Mouse (Mus musculus) limb, embryonic 15.5 days (tissue): ENCODE results near the gene Sars. TPM values are rescaled to one million over a fixed set of nuclear protein-coding genes. Genes with fewer than 3 reads are reported as not detected.

Experiments used
- ATAC-seq: fragments of 200-750 bp; cut with Nextera tagmentation; 2 replicates; pipeline ENCODE4 v1.8.0; 2017; ENCODE audit warnings: low read depth, moderate TSS enrichment; ENCODE audit not compliant: insufficient number of reproducible peaks, low FRiP score, low TSS enrichment
- H3K27ac ChIP-seq: fragments of 300-500 bp; sonication (generic); 2 replicates; pipeline ENCODE4 v1.5.1; 2015; ENCODE audit warnings: moderate library complexity, mild to moderate bottlenecking, inconsistent platforms
- H3K27me3 ChIP-seq: fragments of 300-500 bp; sonication (generic); 2 replicates; pipeline ENCODE4 v1.6.1; 2015; ENCODE audit warnings: inconsistent platforms
- H3K36me3 ChIP-seq: fragments of 300-500 bp; sonication (generic); 2 replicates; pipeline ENCODE4 v1.6.1; 2015; ENCODE audit warnings: inconsistent platforms
- H3K4me1 ChIP-seq: fragments of 300-500 bp; sonication (generic); 2 replicates; pipeline ENCODE4 v1.6.1; 2015; ENCODE audit warnings: inconsistent platforms
- H3K4me2 ChIP-seq: fragments of 300-500 bp; sonication (generic); 2 replicates; pipeline ENCODE4 v1.6.1; 2015; ENCODE audit warnings: mild to moderate bottlenecking, inconsistent platforms
- H3K4me3 ChIP-seq: fragments of 300-500 bp; sonication (generic); 2 replicates; pipeline ENCODE4 v1.5.1; 2015; ENCODE audit warnings: mild to moderate bottlenecking, inconsistent platforms
- H3K9ac ChIP-seq: fragments of 300-500 bp; sonication (generic); 2 replicates; pipeline ENCODE4 v1.6.1; 2015; ENCODE audit warnings: inconsistent platforms
- H3K9me3 ChIP-seq: fragments of 300-500 bp; sonication (generic); 2 replicates; pipeline ENCODE4 v1.6.1; 2016; ENCODE audit warnings: inconsistent platforms
- WGBS: fragments of 180-500 bp; shearing (Covaris S2); methylation state at CpG from one replicate; pipeline ENCODE4 v1.1.7; 2015; 5-methylcytosine and 5-hydroxymethylcytosine counted together
- polyA plus RNA-seq: library from polyadenylated mRNA; unstranded; fragments of >200 nt; fragmentation: Nextera tagmentation; extraction: Ambion mirVana; gene quantifications from 2 replicates; pipeline ENCODE4 v1.2.1, GENCODE M21; 2015

Gene Sars
- polyA plus RNA-seq = 115 and 123 TPM in 2 replicates

DNA sequence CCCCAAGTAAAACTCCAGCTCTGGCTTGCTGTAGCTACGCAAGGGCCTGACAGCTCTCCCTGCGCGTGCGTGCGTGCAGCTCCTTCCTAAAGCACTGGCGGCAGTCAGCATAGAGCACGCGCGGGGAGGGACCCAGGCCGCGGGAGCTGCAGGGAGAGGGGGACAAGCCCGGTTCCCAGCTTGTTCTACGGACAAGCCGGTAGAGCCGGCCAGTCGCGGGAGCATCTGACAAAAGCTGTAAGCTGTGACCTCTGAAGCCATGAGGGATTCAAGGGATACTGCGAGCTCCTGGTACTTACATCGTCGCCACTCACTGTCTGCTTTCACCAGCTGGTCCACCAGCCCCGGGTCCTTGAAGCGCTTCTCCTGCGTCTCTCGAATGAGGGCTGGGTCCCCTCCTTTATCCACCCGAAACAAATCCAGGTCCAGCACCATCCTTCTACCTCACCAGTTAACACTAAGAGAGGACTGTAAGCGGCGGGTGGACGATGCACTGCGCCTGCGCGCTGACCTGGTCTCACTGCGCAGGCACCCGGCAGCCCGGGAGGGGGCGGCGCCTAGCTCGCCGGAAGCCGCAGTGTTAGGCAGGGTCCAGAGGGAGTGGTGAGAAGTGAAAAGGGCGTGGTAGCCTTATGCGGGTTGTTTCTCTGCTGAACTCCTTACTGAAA lies at the start of gene Sars:
Gene Sars (minus strand): TSS at position 512 of the 668 bp plus-strand sequence.
- Histone ChIP-seq H3K9me3 (no peaks in the 10 kb centered on the region), H3K4me1 (peaks cover 25% of the 10 kb centered on the region), H3K9ac (peak within 1 kb of the TSS; percentile 57), H3K4me3 (peak within 1 kb of the TSS; percentile 66), H3K27me3 (no peaks in the 10 kb centered on the region), H3K36me3 (peaks cover 10% of the 10 kb centered on the region; the same call in 1 of the 2 replicates), H3K4me2 (peak within 1 kb of the TSS; percentile 62), H3K27ac (peak within 1 kb of the TSS; percentile 84)
- ATAC-seq = peak; percentile 94
- under 1% methylated on average over 41 of the region's 41 CpGs for WGBS

DNA sequence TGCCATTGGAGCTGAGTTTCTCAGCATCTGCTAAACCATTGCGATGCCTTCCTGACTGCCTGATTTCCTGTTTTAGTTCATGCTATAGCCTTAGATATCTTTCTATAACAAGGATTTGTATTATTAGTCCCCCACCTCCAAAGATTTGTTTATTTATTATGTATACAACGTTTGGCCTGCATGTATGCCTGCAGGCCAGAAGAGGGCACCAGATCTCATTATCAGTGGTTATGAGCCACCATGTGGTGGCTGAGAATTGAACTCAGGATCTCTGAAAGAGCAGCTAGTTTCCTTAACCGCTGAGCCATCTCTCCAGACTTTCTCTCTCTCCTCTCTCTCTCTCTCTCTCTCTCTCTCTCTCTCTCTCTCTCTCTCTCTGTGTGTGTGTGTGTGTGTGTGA lies 45.0 kb upstream of the Sars start:
- 54% methylated on average over 3 of the region's 3 CpGs for WGBS
- Histone ChIP-seq H3K4me1 (no peaks in the 10 kb centered on the region), H3K27ac (no peak overlapping the region), H3K27me3 (no peaks in the 10 kb centered on the region), H3K4me3 (no peak overlapping the region), H3K9ac (no peak overlapping the region), H3K9me3 (no peaks in the 10 kb centered on the region), H3K36me3 (no peaks in the 10 kb centered on the region), H3K4me2 (no peak overlapping the region)
- ATAC-seq = no peak

- no peak overlapping the region for H3K4me3 ChIP-seq
- 83% methylated on average over 4 of the region's 4 CpGs for WGBS
- no peak overlapping the region for H3K27ac ChIP-seq
- no peaks in the 10 kb centered on the region for H3K9me3 ChIP-seq
- H3K36me3 ChIP-seq = no peaks in the 10 kb centered on the region
- H3K9ac ChIP-seq = no peak overlapping the region
- no peak overlapping the region for H3K4me2 ChIP-seq
- ATAC-seq = no peak
- H3K4me1 ChIP-seq = 0 out of 2 replicates have a peak, but pooled peaks cover 3% of the 10 kb centered on the region
- no peaks in the 10 kb centered on the region for H3K27me3 ChIP-seq
These were observed 39.7 kb upstream of the Sars start for GRCm38 (mm10) chr3:108484749-108485148.

- Histone ChIP-seq H3K4me3 (no peak overlapping the region), H3K4me1 (peaks cover 13% of the 10 kb centered on the region), H3K4me2 (no peak overlapping the region), H3K36me3 (no peaks in the 10 kb centered on the region), H3K27ac (no peak overlapping the region), H3K9me3 (no peaks in the 10 kb centered on the region), H3K9ac (no peak overlapping the region), H3K27me3 (no peaks in the 10 kb centered on the region)
- 76% methylated on average over 4 of the region's 4 CpGs for WGBS
- ATAC-seq = no peak
These were observed 33.8 kb upstream of the Sars start for GRCm38 (mm10) chr3:108478800-108479199.

GRCm38 (mm10) chr3:108476761-108477619 lies 32.0 kb upstream of the Sars start:
- Histone ChIP-seq H3K9me3 (no peaks in the 10 kb centered on the region), H3K9ac (no peak overlapping the region), H3K36me3 (no peaks in the 10 kb centered on the region), H3K4me1 (peaks cover 12% of the 10 kb centered on the region), H3K27ac (peak overlapping the region; percentile 60), H3K27me3 (no peaks in the 10 kb centered on the region), H3K4me3 (no peak overlapping the region), H3K4me2 (no peak overlapping the region)
- WGBS = 47% methylated on average over 14 of the region's 14 CpGs
- no peak for ATAC-seq

- Histone ChIP-seq H3K4me3 (no peak overlapping the region), H3K9ac (no peak overlapping the region), H3K4me1 (peaks cover 10% of the 10 kb centered on the region), H3K36me3 (no peaks in the 10 kb centered on the region), H3K9me3 (no peaks in the 10 kb centered on the region), H3K4me2 (no peak overlapping the region), H3K27ac (no peak overlapping the region), H3K27me3 (no peaks in the 10 kb centered on the region)
- ATAC-seq = no peak
- 62% methylated on average over 5 of the region's 5 CpGs for WGBS
These were observed 30.5 kb upstream of the Sars start for GRCm38 (mm10) chr3:108475496-108475895.

DNA sequence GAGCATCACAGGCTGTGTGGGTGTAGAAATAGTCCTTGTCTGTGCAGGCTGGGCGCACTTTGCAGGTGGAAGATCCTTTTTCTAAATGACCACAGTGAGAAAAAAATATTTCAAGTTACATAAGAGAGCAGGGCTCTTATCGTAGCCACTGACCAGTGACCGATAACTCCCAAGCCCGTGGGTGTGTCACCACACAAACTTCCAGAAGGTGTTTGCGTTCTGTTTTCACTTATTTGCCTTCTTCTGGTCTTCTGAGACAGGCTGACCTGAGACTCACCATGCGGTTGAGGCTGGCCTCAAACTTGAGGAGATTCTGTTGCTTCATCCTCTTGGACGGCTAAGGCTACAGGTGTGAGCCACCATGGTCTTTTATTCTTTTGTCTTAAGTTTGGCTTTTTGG lies 30.0 kb upstream of the Sars start:
- H3K4me3 ChIP-seq = no peak overlapping the region
- no peaks in the 10 kb centered on the region for H3K9me3 ChIP-seq
- WGBS = 95% methylated on average over 7 of the region's 7 CpGs
- no peak overlapping the region for H3K27ac ChIP-seq
- no peak for ATAC-seq
- H3K36me3 ChIP-seq = no peaks in the 10 kb centered on the region
- no peak overlapping the region for H3K4me2 ChIP-seq
- H3K4me1 ChIP-seq = peaks cover 10% of the 10 kb centered on the region
- H3K9ac ChIP-seq = no peak overlapping the region
- H3K27me3 ChIP-seq = no peaks in the 10 kb centered on the region

DNA sequence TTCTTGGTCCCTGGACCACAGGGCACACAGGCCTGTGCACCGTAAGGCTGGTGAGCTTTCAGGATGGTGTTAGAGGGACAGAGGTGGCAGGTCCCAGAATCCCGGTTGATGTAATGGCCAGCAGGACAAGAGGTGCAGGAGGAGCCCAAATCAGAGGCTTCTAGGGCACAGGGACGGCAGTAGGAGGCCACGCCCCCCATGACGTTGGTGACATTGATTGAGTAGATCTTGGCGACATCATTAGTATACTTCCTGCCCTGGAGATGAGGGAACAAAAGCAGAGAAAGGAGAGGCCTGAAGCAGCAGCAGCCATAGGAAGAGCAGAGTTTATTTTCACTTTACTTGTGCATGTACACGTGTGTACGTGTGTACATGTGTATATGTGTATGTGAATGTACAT lies 22.8 kb upstream of the Sars start:
- Histone ChIP-seq H3K4me1 (no peaks in the 10 kb centered on the region), H3K27me3 (no peaks in the 10 kb centered on the region), H3K9ac (no peak overlapping the region), H3K36me3 (no peaks in the 10 kb centered on the region), H3K4me2 (no peak overlapping the region), H3K4me3 (no peak overlapping the region), H3K27ac (no peak overlapping the region), H3K9me3 (no peaks in the 10 kb centered on the region)
- WGBS = 55% methylated on average over 8 of the region's 8 CpGs
- no peak for ATAC-seq

GRCm38 (mm10) chr3:108466425-108466824 lies 21.4 kb upstream of the Sars start:
- Histone ChIP-seq H3K27ac (no peak overlapping the region), H3K4me2 (no peak overlapping the region), H3K4me1 (no peaks in the 10 kb centered on the region), H3K27me3 (no peaks in the 10 kb centered on the region), H3K36me3 (no peaks in the 10 kb centered on the region), H3K9me3 (no peaks in the 10 kb centered on the region), H3K9ac (no peak overlapping the region), H3K4me3 (no peak overlapping the region)
- ATAC-seq = no peak
- WGBS = 85% methylated on average over 6 of the region's 6 CpGs

DNA sequence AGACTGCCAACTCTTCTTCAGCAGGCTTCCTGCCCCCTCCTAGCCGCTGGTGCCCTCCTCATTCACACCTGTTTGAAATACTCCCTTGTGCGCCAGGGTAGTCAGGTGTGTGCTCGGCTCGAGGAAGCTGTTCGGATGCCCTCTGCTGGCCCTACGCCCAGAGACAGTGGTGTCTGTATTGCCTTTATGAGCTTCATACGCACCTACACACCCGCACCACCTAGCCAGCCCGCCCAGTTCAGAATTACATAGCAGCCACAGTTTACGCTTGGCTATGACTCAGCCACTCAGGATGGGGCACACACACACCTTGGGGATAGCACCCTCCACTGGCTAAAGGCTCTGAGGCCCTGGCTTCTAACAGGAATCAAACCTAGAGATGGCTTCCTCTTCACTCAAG lies 13.9 kb upstream of the Sars start:
- ATAC-seq = no peak
- Histone ChIP-seq H3K4me3 (no peak overlapping the region), H3K27me3 (no peaks in the 10 kb centered on the region), H3K27ac (no peak overlapping the region), H3K4me2 (no peak overlapping the region), H3K9ac (no peak overlapping the region), H3K4me1 (0 out of 2 replicates have a peak, but pooled peaks cover 6% of the 10 kb centered on the region), H3K36me3 (no peaks in the 10 kb centered on the region), H3K9me3 (no peaks in the 10 kb centered on the region)
- 31% methylated on average over 10 of the region's 10 CpGs for WGBS

DNA sequence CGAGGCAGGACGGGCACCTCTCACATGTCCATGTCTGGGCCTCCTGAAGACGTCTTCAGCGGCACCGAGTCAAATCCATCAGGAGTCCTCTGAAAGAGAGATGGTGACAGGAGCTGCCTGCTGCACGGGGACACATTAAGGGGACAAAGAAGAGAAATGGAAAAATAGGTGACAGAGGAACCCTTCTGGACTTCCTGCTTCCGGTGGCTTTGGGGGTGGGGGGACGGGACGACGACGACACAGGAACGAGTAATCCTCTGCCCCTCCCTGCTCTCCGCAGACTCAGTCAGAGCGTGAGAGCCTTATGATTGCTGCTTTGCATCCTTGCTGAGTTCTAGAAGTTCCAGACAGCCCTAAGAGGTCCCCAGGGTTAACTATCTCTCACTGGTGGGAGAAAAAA lies 13.4 kb upstream of the Sars start:
- H3K4me2 ChIP-seq = no peak overlapping the region
- no peak for ATAC-seq
- H3K36me3 ChIP-seq = no peaks in the 10 kb centered on the region
- 0 out of 2 replicates have a peak, but pooled peaks cover 6% of the 10 kb centered on the region for H3K4me1 ChIP-seq
- H3K9ac ChIP-seq = no peak overlapping the region
- no peaks in the 10 kb centered on the region for H3K9me3 ChIP-seq
- H3K27me3 ChIP-seq = no peaks in the 10 kb centered on the region
- no peak overlapping the region for H3K4me3 ChIP-seq
- 44% methylated on average over 14 of the region's 14 CpGs for WGBS
- no peak overlapping the region for H3K27ac ChIP-seq

DNA sequence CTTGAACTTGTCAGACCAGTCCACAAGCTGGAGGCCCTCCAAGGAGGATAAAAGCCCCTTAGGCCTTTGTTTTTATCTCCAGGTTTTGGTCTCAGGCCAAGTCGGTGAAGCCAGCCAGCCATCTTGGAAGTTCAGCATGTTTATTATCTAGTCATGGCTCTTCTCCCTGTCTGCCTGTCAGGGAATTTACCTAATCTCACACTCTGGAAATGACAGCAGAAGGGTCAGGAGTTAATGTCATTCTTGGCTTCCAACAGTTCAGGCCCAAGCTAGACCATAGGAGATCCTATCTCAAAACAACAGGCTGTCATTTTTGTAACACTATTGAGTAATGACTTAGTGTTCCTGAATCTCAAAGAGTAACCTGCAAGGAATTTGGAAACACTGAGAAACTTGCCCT lies 9.2 kb upstream of the Sars start:
- Histone ChIP-seq H3K4me2 (no peak overlapping the region), H3K9ac (no peak overlapping the region), H3K36me3 (no peaks in the 10 kb centered on the region), H3K4me1 (0 out of 2 replicates have a peak, but pooled peaks cover 6% of the 10 kb centered on the region), H3K27ac (no peak overlapping the region), H3K27me3 (no peaks in the 10 kb centered on the region), H3K9me3 (no peaks in the 10 kb centered on the region), H3K4me3 (no peak overlapping the region)
- 67% methylated on average over 1 of the region's 1 CpGs for WGBS
- no peak for ATAC-seq
